Mouse (Mus musculus): Measurements from ENCODE around the gene Tanc2. TPM values are rescaled to one million over a fixed set of nuclear protein-coding genes. Genes with fewer than 3 reads are reported as not detected.
A peak's percentile ranks its signal among the peaks of the same experiment; 100 is the strongest.

Gene Tanc2
- total RNA-seq, 2 experiments from 2014 or later: 201 to 216 TPM

GRCm38 (mm10) chr11:105950519-105950918 is 360.7 kb downstream of the Tanc2 start:
- no peak for DNase-seq (ENCODE audit: low spot score in 2 of 2)

GRCm38 (mm10) chr11:105951601-105952044 is 361.8 kb downstream of the Tanc2 start:
- no peak for DNase-seq (ENCODE audit: low spot score in 2 of 2)

- no peak for DNase-seq (ENCODE audit: low spot score in 2 of 2)
These were observed 362.3 kb downstream of the Tanc2 start for GRCm38 (mm10) chr11:105952111-105952510.

- DNase-seq (ENCODE audit: low spot score in 2 of 2): no peak
These were observed 363.2 kb downstream of the Tanc2 start, which contains the start of gene Cyb561 for GRCm38 (mm10) chr11:105952911-105953386. Gene Cyb561, minus strand, starts transcription at chr11:105953336.

GRCm38 (mm10) chr11:105953402-105953801 is 363.6 kb downstream of the Tanc2 start:
- no peak for DNase-seq (ENCODE audit: low spot score in 2 of 2)

GRCm38 (mm10) chr11:105955815-105956430 is 366.1 kb downstream of the Tanc2 start:
- DNase-seq (ENCODE audit: low spot score in 2 of 2): no peak

GRCm38 (mm10) chr11:105957501-105957900 is 367.7 kb downstream of the Tanc2 start:
- no peak for DNase-seq (ENCODE audit: low spot score in 2 of 2)

- no peak for DNase-seq (ENCODE audit: low spot score in 2 of 2)
These were observed 368.8 kb downstream of the Tanc2 start for GRCm38 (mm10) chr11:105958566-105958965.

- DNase-seq (ENCODE audit: low spot score in 2 of 2): peak; percentile 42 to 61
These were observed 369.6 kb downstream of the Tanc2 start for GRCm38 (mm10) chr11:105959355-105959754.

- DNase-seq (ENCODE audit: low spot score in 2 of 2): no peak
These were observed 374.9 kb downstream of the Tanc2 start for GRCm38 (mm10) chr11:105964691-105965090.

GRCm38 (mm10) chr11:105966288-105966687 is 376.5 kb downstream of the Tanc2 start:
- no peak for DNase-seq (ENCODE audit: low spot score in 2 of 2)

- DNase-seq (ENCODE audit: low spot score in 2 of 2): peak; percentile 21 to 32
These were observed 378.2 kb downstream of the Tanc2 start, which contains the start of gene Ace for GRCm38 (mm10) chr11:105967741-105968574. Gene Ace, plus strand, starts transcription at chr11:105967945.

GRCm38 (mm10) chr11:105968948-105969347 is 379.2 kb downstream of the Tanc2 start:
- no peak for DNase-seq (ENCODE audit: low spot score in 2 of 2)

- peak; percentile 25 to 36 for DNase-seq (ENCODE audit: low spot score in 2 of 2)
These were observed 379.7 kb downstream of the Tanc2 start for GRCm38 (mm10) chr11:105969516-105969915.

- no peak for DNase-seq (ENCODE audit: low spot score in 2 of 2)
These were observed 384.8 kb downstream of the Tanc2 start for GRCm38 (mm10) chr11:105974593-105974992.

- no peak for DNase-seq (ENCODE audit: low spot score in 2 of 2)
These were observed 385.3 kb downstream of the Tanc2 start for GRCm38 (mm10) chr11:105975050-105975449.

- DNase-seq (ENCODE audit: low spot score in 2 of 2): no peak
These were observed 385.9 kb downstream of the Tanc2 start for GRCm38 (mm10) chr11:105975636-105976035.

GRCm38 (mm10) chr11:105978232-105978631 is 388.4 kb downstream of the Tanc2 start:
- no peak for DNase-seq (ENCODE audit: low spot score in 2 of 2)

GRCm38 (mm10) chr11:105978634-105979033 is 388.8 kb downstream of the Tanc2 start:
- DNase-seq (ENCODE audit: low spot score in 2 of 2): no peak

Data from left cerebral cortex, adult 18-20 months (tissue).